Mouse (Mus musculus): ENCODE results near the gene Depdc7.

The Depdc7 gene

GRCm38 (mm10) chr2:104716279-104716678, 26.4 kb downstream of the Depdc7 start, which contains the start of gene Pin1rt1:
TSS of gene Pin1rt1 (minus strand) at chr2:104716379.
- WGBS: 87% methylated on average over 4 of the region's 4 CpGs

GRCm38 (mm10) chr2:104714254-104714691, 28.4 kb downstream of the Depdc7 start:
- WGBS: 53% methylated on average over 15 of the region's 15 CpGs

- under 1% methylated on average over 7 of the region's 7 CpGs for WGBS
Measured at GRCm38 (mm10) chr2:104712486-104712809, 30.2 kb downstream of the Depdc7 start.

GRCm38 (mm10) chr2:104711585-104712485, 30.8 kb downstream of the Depdc7 start, which contains the start of gene Tcp11l1:
TSS of gene Tcp11l1 (minus strand) at chr2:104712169.
- under 1% methylated on average over 99 of the region's 99 CpGs for WGBS

- 15% methylated on average over 6 of the region's 6 CpGs for WGBS
Measured at GRCm38 (mm10) chr2:104710670-104711370, 31.9 kb downstream of the Depdc7 start.

- WGBS: 46% methylated on average over 6 of the region's 6 CpGs
Measured at GRCm38 (mm10) chr2:104709786-104710337, 32.8 kb downstream of the Depdc7 start.

GRCm38 (mm10) chr2:104704355-104704754, 38.3 kb downstream of the Depdc7 start:
- 80% methylated on average over 3 of the region's 3 CpGs for WGBS

GRCm38 (mm10) chr2:104703158-104703557, 39.5 kb downstream of the Depdc7 start:
- 69% methylated on average over 3 of the region's 3 CpGs for WGBS

GRCm38 (mm10) chr2:104699659-104700058, 43.0 kb downstream of the Depdc7 start:
- WGBS: 82% methylated on average over 11 of the region's 11 CpGs

GRCm38 (mm10) chr2:104692551-104692950, 50.1 kb downstream of the Depdc7 start:
- 42% methylated on average over 2 of the region's 2 CpGs for whole genome bisulfite sequencing

- WGBS: 80% methylated on average over 4 of the region's 4 CpGs
Measured at GRCm38 (mm10) chr2:104690720-104691119, 52.0 kb downstream of the Depdc7 start.

GRCm38 (mm10) chr2:104688724-104689123, 54.0 kb downstream of the Depdc7 start:
- WGBS: 52% methylated on average over 8 of the region's 8 CpGs

GRCm38 (mm10) chr2:104688321-104688720, 54.4 kb downstream of the Depdc7 start:
- WGBS: 91% methylated on average over 3 of the region's 3 CpGs

GRCm38 (mm10) chr2:104687261-104687660, 55.4 kb downstream of the Depdc7 start:
- 70% methylated on average over 3 of the region's 3 CpGs for WGBS

GRCm38 (mm10) chr2:104685418-104685817, 57.3 kb downstream of the Depdc7 start:
- 8% methylated on average over 13 of the region's 13 CpGs for WGBS

GRCm38 (mm10) chr2:104684771-104685170, 57.9 kb downstream of the Depdc7 start:
- 92% methylated on average over 4 of the region's 4 CpGs for WGBS

GRCm38 (mm10) chr2:104677326-104677725, 65.4 kb downstream of the Depdc7 start:
- WGBS: 79% methylated on average over 3 of the region's 3 CpGs

Data from cerebral cortex, adult 2 months (tissue).